Mouse (Mus musculus) CD4-positive, CD25-positive, alpha-beta regulatory T cell, adult 4 months (primary cell): ENCODE results near the gene Klhl32. TPM values are rescaled to one million over a fixed set of nuclear protein-coding genes. Genes with fewer than 3 reads are reported as not detected.
"Not testable (repeated sequence)": the region's sequence is repeated elsewhere in the genome, so short reads cannot be mapped to it uniquely, and the experiment has no call there.

ENCODE experiments used
- ATAC-seq: one replicate; pipeline ENCODE4 v1.8.0; 2017
- polyA plus RNA-seq, 2 experiments: library from polyadenylated mRNA; unstranded; fragments of 100-300 nt; shearing (Covaris generic); gene quantifications; one replicate each; pipeline ENCODE4 v1.2.1; 2017

Gene Klhl32
- polyA plus RNA-seq, 2 experiments from 2014 or later: 0.10 to 0.27 TPM

- ATAC-seq: no peak
Measured at GRCm38 (mm10) chr4:24793726-24794345, 57.1 kb downstream of the Klhl32 start.

GRCm38 (mm10) chr4:24792416-24792981 lies 58.4 kb downstream of the Klhl32 start:
- no peak for ATAC-seq

GRCm38 (mm10) chr4:24789331-24789730 lies 61.6 kb downstream of the Klhl32 start:
- no peak for ATAC-seq

GRCm38 (mm10) chr4:24785757-24786532 lies 65.0 kb downstream of the Klhl32 start:
- no peak for ATAC-seq

GRCm38 (mm10) chr4:24765919-24766318 lies 85.0 kb downstream of the Klhl32 start:
- ATAC-seq: no peak

- ATAC-seq: no peak
Measured at GRCm38 (mm10) chr4:24765469-24765868, 85.5 kb downstream of the Klhl32 start.

GRCm38 (mm10) chr4:24764558-24764957 lies 86.4 kb downstream of the Klhl32 start:
- ATAC-seq: no peak

GRCm38 (mm10) chr4:24763451-24763850 lies 87.5 kb downstream of the Klhl32 start:
- no peak for ATAC-seq

- no peak for ATAC-seq
Measured at GRCm38 (mm10) chr4:24758954-24759353, 92.0 kb downstream of the Klhl32 start.

GRCm38 (mm10) chr4:24752517-24753208 lies 98.3 kb downstream of the Klhl32 start:
- ATAC-seq: no peak

GRCm38 (mm10) chr4:24737080-24737479 lies 113.8 kb downstream of the Klhl32 start:
- ATAC-seq: no peak

- ATAC-seq: no peak
Measured at GRCm38 (mm10) chr4:24720834-24721233, 130.1 kb downstream of the Klhl32 start.

- no peak for ATAC-seq
Measured at GRCm38 (mm10) chr4:24715559-24715958, 135.4 kb downstream of the Klhl32 start.

- ATAC-seq: no peak
Measured at GRCm38 (mm10) chr4:24714367-24714766, 136.6 kb downstream of the Klhl32 start.

GRCm38 (mm10) chr4:24698528-24699117 lies 152.3 kb downstream of the Klhl32 start:
- no peak for ATAC-seq

- no peak for ATAC-seq
Measured at GRCm38 (mm10) chr4:24680080-24680479, 170.8 kb downstream of the Klhl32 start.

GRCm38 (mm10) chr4:24670007-24670406 lies 180.9 kb downstream of the Klhl32 start:
- ATAC-seq: no peak

GRCm38 (mm10) chr4:24659218-24659617 lies 191.7 kb downstream of the Klhl32 start:
- no peak for ATAC-seq

- not testable (repeated sequence) for ATAC-seq
Measured at GRCm38 (mm10) chr4:24644735-24645134, 206.2 kb downstream of the Klhl32 start.

GRCm38 (mm10) chr4:24642306-24642705 lies 208.6 kb downstream of the Klhl32 start:
- no peak for ATAC-seq

- ATAC-seq: no peak
Measured at GRCm38 (mm10) chr4:24631177-24631911, 219.6 kb downstream of the Klhl32 start.

- no peak for ATAC-seq
Measured at GRCm38 (mm10) chr4:24630430-24630829, 220.5 kb downstream of the Klhl32 start.
